ENCODE assay signal across 25 mouse cellular contexts in the genomic region with DNA sequence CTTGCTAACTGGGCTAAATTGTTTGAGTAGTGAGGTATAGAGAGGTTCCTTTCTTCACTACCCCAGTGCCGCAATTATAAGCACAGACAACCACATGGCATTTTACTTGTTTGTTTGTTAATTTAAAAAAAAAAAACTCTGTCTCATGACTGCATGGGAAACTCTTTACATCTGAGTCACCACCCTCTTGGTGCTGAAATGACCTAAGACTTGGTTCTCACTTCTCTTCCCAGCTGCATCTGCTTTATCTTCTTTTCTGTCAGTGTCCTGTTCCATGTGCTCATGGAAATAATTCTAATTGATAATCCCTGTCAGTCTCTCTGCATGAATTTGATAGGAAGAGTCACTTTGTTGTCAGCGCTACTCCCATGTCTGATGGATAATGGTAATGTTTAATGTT.
"Had no signal": no experiment of that assay in that cellular context is flagged by ENCODE, and none has a peak within 500 bp of the region (broad histone marks: within the 10 kb centered on the region; RNA-seq: fewer than 3 reads in every experiment).

No protein-coding gene starts in this region.

- H3K27me3 ChIP-seq: embryonic facial prominence, embryonic 12.5 days; embryonic facial prominence, embryonic 13.5 days; embryonic facial prominence, embryonic 15.5 days; forebrain, embryonic 13.5 days; forebrain, embryonic 15.5 days had no signal

- DNase-seq: cerebellum, adult 8-10 months; cerebellum, adult 9-10 months; cerebellum, adult 9-11 months; cerebellum, postnatal 10 days; cerebellum, postnatal 14 days; cerebellum, postnatal 25 days; cerebellum, postnatal 36 days; embryo, embryonic 11 days; forebrain, postnatal 0 days; gastrocnemius, adult 2 months; gastrocnemius, postnatal 10 days; gastrocnemius, postnatal 14 days; gastrocnemius, postnatal 25 days; gastrocnemius, postnatal 36 days; heart, adult 18-20 months; heart, adult 2 months had no signal

- H3K4me3 ChIP-seq: embryonic facial prominence, embryonic 10.5 days; embryonic facial prominence, embryonic 12.5 days; embryonic facial prominence, embryonic 13.5 days; embryonic facial prominence, embryonic 15.5 days; erythroblast, embryonic 14.5 days; forebrain, embryonic 10.5 days; forebrain, embryonic 12.5 days; forebrain, embryonic 13.5 days; forebrain, embryonic 15.5 days; gastrocnemius, adult 2 months; heart, adult 2 months had no signal

- H3K4me2 ChIP-seq: embryonic facial prominence, embryonic 12.5 days; embryonic facial prominence, embryonic 13.5 days; embryonic facial prominence, embryonic 15.5 days; forebrain, embryonic 12.5 days; forebrain, embryonic 13.5 days; forebrain, embryonic 15.5 days had no signal

- H3K27ac ChIP-seq: embryonic facial prominence, embryonic 10.5 days; embryonic facial prominence, embryonic 12.5 days; embryonic facial prominence, embryonic 13.5 days; embryonic facial prominence, embryonic 15.5 days; forebrain, embryonic 10.5 days; forebrain, embryonic 12.5 days; forebrain, embryonic 13.5 days; forebrain, embryonic 15.5 days; gastrocnemius, adult 2 months; heart, adult 2 months had no signal

- H3K9me3 ChIP-seq: embryonic facial prominence, embryonic 10.5 days; embryonic facial prominence, embryonic 12.5 days; embryonic facial prominence, embryonic 13.5 days; embryonic facial prominence, embryonic 15.5 days; forebrain, embryonic 10.5 days; forebrain, embryonic 12.5 days; forebrain, embryonic 13.5 days; forebrain, embryonic 15.5 days had no signal

- H3K36me3 ChIP-seq: embryonic facial prominence, embryonic 10.5 days; embryonic facial prominence, embryonic 12.5 days; embryonic facial prominence, embryonic 13.5 days; embryonic facial prominence, embryonic 15.5 days; forebrain, embryonic 10.5 days; forebrain, embryonic 12.5 days; forebrain, embryonic 15.5 days had no signal

- H3K4me1 ChIP-seq: embryonic facial prominence, embryonic 10.5 days; embryonic facial prominence, embryonic 12.5 days; embryonic facial prominence, embryonic 13.5 days; embryonic facial prominence, embryonic 15.5 days; forebrain, embryonic 12.5 days had no signal

- H3K9ac ChIP-seq: embryonic facial prominence, embryonic 12.5 days; embryonic facial prominence, embryonic 13.5 days; embryonic facial prominence, embryonic 15.5 days; forebrain, embryonic 12.5 days; forebrain, embryonic 13.5 days; forebrain, embryonic 15.5 days; forebrain, postnatal 0 days had no signal
